Mouse (Mus musculus) brain, adult 2 months (tissue): Measurements from ENCODE around the gene Elmo1.

Experiments
- DNase-seq: peaks from one replicate; pipeline ENCODE4 v3.0.0; 2011; ENCODE audit warnings: low read depth, low spot score

Elmo1 gene

DNA sequence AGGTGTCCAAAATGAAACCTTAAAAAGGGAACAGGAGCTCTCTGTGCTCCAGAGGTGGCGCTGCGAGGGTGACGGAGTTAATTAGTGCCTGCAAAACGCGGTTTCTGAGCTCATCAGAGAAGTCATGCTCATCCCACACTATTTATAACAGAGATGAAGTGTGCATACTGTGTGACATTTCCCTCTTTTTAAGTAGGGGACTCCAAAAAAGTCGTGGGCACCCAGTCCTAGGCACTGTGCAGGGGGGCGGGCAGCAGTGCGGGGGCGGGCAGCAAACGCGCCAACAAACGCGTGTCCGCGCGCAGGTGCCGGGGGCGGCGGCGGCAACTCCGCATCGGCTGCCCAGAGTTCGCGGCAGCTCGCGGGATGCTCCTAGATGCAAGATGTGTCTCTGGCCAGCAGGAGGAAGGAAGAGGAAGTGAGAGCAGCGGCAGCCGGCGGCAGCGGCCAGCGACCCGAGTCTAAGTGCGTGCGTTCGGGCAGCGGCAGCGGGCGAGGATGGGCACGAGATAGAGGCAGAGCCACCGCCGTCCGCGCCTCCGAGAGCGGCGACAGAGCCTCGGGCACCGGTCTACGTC, at the start of gene Elmo1:
Gene Elmo1, plus strand, starts transcription at position 464 of the 578 bp plus-strand sequence.
- DNase-seq = peak; percentile 82

DNA sequence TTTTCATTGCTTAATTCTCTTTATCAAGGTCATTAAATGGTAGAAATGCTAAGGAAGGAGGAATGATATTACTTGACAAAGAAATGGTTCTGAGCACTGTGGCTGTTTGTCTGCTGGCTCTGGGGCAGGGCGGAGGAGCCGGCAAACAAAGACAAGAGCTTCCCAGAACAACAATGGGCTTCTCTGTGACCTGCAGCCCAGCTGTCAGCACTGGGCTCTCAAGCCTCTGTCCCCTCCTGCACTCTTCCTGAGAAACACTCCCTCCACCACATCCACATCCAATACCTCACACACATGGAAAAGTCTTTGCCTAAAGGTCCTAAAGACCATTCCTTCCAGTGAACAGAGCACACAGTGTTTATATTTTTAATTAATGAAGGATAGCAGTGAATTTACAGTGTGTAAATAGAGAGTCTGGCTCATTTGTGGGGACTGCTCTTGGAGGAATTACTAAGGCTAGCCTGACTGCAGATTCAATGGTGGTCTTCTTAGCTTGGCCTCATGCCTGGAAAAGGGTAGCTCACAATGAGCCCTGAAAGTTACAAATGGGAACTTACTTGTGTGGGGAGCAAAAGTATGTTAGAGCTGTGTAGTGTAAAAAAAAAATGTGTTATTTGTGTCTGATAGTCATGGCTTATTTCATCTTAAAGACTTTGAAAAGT, 49.1 kb upstream of the Elmo1 start:
- DNase-seq = peak; percentile 81

DNA sequence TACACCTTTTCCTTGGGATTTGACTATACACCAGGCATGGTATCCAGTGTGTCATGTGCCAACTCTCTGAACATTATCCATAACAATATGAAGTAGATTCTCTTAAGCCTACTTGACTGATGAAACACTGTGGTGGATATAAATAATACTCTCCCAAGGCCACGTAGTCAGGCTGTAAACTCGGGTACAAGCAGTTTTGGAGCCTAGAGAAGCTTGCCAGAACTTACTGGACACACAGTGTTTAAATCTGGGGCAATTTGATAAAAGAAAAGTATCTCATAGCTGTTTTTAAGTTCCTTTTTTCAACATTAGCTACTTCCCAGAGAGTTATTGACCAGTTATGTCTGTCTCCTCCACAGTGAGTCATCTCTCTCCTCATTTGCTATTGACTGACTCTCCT, 47.5 kb upstream of the Elmo1 start:
- DNase-seq = no peak

DNA sequence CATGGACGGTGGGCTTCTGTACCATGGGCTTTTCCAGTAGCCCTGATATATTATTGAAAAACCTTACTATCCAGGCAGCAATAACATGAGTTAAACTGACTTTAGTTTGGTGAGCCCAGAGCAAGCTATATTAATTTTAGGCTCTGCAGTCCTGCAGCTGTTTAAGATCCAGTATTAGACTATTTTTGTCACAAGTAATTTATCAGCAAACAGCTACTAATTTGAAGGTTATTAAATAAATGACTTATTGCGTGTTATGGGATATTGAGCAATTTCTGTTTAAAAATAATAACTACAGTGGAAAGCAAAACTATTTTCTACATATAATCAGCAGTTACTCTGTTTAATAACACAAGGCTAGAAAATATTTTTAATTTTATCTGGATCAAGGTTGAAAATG, 45.0 kb upstream of the Elmo1 start:
- no peak for DNase-seq

DNA sequence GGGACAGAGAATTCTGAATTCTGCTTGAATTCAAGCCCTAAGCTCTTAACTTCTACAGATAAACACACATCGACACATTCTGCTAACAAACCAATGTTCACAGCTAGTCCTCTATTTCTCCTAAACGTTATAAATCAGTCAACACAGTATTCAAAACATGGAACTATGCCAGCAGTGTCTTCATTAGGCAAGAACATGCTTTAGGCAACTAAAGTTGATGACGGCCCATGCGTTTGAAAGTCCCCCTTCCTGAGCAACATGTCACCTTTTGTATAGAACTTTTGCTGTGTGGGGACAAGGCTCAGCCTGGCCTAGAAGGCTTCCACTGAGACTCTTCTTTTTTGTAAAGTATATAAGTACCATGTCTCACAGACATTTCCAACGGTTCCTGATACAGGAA, 44.6 kb upstream of the Elmo1 start:
- DNase-seq = no peak

DNA sequence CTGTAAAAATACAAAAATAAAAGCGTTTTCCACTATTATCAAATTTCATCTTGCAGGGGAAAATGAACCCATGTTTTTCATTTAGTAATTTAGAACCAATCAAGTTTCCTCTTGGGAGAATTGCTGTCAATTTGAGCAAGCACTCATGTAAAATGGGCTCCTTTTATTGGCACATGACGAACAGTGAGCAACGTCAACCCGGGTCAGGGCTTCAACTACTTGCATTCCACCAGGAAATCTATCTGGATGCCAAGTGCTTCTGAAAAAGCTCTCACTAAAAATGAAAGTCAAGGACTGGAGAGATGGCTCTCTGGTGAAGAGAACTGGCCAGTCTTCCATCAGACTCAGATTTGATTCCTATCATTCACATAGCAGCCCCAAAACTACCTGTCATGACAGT, 44.0 kb upstream of the Elmo1 start:
- no peak for DNase-seq

DNA sequence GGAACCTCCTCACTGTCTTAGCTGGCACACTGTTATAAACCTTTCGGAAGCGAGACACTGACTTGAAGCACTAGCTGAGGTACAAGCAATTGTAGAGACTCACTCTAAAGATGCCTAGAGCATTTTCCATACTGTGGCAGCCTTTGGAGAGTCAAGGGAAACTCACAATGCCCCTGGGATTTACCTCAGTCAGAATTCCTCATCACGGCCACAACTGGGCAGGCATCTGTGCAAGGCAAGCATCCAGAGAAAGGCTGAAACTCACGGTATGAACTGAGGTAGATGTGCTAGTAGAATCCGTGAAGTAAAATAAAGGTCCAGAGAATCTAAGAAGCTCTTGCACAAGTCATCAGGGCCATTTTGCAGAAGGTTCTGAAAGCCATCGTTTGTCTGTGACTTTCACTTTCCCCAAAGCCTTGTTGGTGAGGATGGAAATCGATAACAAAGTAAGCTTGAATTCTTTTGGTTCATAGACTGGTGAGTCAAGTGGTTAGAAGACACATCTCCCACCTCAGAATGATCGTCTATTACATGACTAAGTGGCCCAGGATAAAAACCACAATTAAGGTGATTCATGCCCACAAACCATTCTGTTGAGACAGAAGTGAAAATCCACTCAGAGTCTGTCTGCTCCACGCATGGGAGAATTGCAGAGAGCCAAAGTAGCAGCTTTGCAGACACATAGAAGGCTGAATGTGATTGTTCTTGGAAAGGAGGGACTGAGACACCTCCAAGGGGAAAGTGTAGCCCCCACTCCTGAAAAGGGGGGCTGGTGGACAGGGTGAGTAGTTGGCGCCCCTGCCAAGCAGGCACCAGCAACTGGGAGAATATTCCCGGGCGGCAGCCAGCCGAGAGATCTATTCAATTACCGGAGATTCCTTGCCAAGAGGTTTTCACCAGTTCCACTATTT, 42.2 kb upstream of the Elmo1 start:
- DNase-seq = peak; percentile 35

DNA sequence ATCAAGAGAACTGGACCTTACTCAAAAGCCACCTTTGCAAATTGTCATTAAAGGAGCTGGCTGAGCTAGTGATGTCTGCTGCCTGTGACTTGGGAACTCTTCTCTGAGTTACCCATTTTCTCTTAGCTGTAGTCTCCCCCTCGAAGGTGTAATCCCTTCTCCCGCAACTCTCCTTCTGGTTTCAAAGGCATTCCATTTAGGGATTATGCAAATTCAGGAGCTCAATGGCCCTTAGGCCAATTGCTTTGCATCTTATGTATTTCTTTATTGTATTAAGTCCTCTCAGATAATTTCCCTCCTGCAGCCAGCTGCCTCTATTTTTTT, 41.6 kb upstream of the Elmo1 start:
- no peak for DNase-seq

DNA sequence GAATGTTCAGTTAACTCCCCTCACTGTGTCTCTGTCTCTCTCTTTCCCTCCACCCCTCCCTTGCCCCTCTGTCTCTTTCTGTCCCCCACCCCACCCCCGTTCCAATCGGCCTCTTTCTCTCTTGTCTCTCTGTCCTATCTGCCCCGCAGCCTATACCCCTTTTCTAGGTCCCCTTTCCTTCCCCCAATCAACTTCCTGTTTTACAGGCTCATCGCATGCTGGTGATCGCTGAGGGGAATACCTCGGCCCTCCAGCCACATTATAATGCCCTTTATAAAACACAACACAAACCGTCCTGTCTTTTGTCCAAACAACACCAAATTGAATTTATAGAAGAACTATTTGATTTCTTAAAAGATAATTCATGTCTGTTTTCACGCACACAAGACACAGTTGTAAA, 40.7 kb upstream of the Elmo1 start:
- DNase-seq = no peak

DNA sequence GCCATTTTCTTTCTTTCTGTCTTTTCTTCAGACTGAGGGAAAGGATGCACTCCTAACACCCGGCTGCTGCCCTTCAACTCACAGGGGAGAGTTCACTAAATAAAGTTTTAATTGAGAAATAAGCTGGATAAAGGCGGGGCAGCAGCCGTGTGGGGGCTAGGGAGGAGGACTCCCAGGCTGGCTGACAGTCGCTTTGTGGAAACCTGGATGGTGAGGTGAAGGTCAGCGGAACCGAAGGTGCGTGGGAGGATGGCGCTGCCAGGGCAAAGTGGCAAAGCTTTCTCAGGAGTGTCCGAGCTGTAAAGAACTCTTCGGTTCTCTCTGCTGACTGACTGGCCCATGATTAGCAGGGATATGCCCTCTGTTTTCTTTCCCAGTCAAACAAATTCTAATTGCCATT, 40.2 kb upstream of the Elmo1 start:
- no peak for DNase-seq

DNA sequence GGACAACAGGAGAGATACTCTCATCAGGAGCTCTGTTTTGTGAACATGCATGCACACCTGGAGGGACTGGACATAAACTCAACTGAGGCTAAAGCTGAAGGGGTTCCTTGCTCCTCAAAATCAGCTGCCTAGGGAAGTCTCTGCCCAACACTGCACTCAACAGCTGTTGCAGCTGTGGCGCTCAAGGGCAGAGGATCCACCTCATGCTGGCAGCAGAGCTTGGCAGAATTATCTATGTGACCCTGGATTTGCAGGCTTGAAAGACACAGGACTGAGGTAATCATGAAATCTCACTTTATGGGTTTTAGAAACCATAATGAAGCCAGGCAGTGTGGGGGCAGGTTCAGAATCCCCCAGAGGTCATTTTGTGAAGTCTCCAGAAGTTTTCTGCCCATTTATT, 32.5 kb upstream of the Elmo1 start:
- DNase-seq = no peak

DNA sequence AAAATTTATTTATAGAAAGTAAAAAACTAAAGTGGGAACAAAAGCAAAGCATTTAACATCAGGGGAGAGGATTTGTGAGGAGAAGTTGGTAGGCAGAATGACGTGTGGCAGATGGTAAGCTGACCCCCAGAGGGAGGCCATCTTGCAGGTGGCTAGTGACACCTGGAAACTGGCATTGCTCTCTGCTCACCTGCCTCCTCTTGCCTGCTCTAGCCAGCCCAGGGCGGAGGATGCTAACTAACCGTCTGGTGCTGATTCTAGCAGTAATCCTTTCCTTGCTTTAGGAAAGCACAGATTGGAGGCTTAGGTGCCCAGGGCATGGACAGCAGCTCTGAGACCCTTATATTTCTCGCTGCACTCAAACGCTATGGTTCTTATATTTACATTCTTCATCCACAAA, 29.4 kb upstream of the Elmo1 start:
- no peak for DNase-seq

DNA sequence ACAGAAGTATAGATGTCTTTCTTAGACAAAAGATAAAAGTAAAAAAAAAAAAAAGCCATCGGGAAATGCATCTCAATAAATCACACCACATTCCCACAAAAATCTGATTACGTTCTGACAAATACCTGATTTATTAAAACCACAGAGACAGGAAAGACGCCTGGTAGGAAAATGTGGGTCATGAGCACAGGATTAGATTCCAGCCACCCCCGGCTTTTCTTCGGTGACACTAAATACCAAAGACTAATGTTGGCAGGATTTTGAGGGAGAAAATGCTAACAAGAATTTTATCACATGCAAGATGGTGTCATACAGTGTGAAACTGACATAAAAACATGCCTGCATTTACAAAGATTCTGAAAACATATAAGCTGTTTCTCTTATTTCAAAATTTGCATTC, 27.1 kb upstream of the Elmo1 start:
- DNase-seq = no peak

DNA sequence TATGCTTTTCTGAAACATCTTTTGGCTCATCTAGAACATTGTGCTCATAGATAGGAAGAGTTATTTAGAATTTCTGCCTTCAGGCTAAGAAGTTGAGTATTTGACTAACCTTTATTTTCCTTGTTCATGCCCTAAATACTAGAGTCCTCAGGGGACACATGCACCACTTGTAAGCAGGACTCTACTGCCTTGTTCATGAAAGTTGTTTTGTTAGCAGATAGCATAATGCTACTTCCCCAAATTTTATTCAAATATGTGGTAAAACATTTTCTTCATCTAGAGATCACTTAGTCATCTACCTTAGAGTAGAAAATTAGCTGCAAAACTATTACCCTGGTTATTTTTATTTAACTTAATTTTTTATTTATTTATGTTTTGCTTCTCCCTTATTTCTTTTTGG, 18.4 kb upstream of the Elmo1 start:
- no peak for DNase-seq

DNA sequence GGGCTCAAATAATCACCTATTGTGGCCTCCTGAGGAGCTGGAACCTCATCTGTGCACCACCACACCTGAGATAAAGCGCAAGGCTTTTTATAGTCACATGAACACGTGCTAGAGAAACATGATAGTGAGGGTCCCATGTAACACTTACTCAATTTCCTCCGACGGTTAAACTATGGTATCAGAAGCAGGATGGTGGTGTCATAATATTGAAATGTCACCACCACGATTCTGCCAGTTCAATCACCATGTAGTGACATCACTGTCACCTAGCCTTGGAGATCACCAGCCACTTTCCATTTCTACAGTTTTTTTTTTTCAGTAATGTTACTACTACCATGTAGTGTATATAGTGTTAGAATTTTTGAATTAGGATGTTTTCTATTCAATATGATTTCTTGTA, 17.4 kb upstream of the Elmo1 start:
- DNase-seq = no peak

DNA sequence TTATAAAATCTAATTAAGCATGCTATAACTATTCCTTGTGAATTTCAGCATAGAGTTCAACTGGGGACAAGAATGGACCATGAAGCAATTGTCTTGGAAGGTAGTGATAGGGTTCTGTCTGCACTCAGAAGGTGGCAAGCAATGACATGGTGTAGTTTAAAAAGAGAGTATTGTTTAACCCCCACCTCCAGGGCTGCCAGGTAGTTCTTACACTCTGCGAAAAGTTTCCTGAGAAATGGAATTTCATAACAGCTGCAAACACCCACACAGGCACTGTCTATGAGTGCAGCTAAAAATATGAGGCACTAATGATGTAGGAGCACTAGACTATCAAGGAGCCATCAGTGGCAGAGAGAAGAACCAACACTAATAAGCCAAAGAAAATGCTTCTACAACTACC, 13.9 kb upstream of the Elmo1 start:
- peak; percentile 67 for DNase-seq

DNA sequence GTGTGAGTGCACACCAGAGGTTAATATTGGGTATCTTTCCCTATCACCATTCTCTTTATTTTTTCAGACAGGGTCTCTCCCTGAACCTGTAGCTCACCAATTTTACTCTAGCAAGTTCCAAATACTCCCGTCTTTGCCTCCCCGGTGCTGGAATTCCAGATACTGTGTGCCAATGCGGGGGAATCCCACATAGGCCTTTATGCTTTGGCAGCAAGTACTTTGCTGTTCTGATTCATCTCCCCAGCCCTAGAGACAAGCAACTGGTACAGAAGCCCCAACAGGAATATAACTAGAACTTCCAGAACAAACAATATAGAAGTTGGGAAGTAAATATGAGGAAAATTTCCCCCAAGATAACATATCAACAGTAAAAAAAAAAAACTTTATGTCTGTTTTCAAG, 13.2 kb upstream of the Elmo1 start:
- peak; percentile 59 for DNase-seq

DNA sequence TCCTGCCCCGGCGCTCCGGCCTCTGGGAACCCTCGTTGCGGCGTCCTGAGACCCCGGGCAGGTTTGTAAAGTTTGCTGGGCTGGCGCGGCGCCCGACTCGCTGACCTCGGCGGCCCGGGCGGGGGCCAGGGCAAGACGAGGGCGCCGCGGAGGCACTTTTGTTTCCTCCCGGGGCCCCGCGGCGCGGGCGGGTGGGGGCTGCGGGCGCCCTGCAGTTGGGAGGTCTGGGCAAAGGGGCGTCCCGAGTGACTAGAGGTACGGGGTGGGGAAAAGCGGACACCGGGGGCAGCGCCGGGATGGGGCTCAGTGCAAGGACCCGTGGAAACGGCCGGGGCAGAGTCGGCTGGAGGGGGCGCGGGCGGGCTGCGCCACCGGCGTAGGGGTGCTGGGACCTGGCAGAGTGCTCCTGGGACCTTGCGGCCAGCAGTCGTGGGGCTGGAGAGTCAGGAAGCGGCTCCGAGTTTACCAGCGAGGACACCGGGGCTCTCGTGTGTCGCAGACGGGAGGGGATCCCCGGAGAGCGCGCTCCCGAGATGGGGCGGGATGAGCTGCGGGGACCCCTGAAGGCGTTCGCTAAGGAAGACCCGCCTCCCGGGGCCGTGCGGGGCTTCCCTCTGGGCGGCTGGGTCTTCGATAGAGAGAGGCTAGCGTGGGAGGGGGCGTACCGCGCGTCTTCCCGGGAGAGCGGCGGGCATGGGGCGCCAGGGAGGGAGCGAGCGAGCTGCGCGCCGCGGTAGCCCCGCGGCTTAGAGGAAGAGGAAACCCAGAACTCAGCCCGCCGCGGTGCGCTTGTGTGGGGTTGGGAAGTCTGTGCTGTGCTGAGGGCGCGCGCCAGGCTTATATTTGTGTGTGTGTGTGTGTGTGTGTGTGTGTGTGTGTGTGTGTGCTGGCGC, 561 bp downstream of the Elmo1 start:
- peak; percentile 68 for DNase-seq

DNA sequence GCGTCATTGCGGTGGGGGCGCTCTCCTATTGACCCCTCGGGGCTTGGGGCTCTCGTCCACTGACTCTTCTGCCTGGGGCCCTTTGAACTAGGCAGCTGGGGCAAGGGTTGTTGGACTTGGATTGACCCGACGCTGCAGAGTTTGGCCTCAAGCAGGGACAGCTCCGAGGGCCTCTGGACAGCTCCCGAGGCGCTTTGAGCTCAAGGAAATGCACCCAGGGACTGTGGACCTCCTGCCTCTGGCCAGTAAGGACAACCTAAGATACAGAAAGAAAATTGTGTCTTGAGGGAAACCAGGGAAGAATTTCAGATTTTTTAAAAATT, 1.2 kb downstream of the Elmo1 start:
- no peak for DNase-seq

DNA sequence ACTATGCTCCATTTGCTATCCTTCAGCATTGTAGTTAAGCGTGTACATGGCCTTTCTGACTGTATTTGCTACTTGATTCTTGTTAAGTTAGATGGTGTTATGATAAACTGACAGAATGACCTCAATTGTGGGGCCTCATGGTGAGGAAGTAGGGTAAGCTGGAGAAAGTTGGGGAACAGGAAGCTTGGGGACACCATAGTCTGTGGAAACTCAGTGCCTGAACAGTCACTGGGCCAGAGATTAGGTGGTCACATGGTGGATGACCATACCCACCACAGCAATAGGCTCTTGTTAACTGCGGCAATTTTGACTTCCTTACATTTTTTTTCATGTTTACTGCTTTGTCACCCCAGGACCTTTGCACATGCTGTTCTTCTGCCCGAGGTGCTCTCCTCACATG, 1.9 kb downstream of the Elmo1 start:
- DNase-seq = no peak

DNA sequence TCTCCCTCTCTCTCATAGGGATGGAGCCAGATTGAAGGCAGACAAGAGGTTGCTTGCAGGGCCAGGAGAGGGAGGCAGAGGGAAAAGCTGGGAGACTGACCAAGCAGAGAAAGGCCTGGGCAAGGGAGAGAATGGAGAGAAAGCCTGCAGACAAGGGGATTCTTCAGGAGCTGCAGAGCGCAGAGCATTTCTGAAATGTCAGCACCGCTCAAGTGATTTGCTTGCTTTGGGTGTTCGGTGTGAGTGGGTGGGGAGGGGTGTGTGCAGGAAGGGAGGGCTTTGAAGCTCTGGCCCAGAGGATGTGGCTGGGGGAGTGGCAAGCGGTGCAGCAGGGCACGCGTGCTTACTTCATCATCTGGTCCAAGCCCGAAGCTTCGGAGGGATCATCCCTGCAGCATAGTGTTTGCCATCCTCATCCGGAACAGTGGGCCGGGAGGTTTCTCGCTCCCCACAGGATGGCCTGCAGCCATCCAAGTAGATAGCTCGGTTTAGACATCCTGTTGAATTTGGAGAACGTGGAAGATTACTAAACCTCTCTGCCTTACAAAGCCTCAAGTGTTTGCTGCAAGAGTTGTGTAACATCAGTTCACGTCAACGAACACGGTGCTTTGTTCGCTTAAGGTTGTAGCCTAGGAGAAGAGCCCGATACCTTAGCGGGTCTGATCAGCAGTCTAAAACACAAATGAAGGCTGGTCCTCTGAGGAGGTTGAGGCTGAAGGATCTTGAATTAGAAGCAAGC, 3.1 kb downstream of the Elmo1 start:
- peak; percentile 75 for DNase-seq
